Mouse (Mus musculus): ENCODE measurements at regions not wholly inside any gene's neighbourhood (a gene's known extent, or its start where the extent isn't known, plus 50 kb on each side); places are given as distances from the start of the nearest gene placed in this dataset.

- TF ChIP-seq CTCF (IDR thresholded peaks at IDR 0.05; ENCODE audit: low read depth) (no peak), EP300 (optimal IDR thresholded peaks at IDR 0.05) (no peak)
Observed at GRCm38 (mm10) chr2:179336235-179336634, 106.0 kb upstream of the Cdh4 start.
